Mouse (Mus musculus): ENCODE data around the gene Lpp.

Lpp gene

DNA sequence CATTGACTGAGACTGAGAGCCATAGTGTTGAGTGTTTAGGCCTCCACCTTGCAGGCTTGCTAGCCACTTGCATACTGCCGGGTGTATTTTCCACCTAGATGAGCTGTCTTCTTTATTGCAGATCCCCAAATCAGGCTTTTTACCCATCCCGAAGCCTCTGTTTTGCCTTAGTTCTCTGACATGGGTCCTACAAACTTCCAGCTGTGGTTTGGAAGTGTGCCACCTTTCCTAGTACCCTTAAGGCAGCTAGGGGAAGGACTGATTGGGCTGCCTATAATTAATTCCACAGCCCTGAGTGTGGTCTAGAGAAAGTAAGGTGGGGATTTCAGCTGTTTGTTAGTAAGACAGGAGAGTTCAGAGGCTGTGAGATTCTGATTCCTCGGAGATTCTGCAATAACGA lies 399.5 kb downstream of the Lpp start:
- no peak for DNase-seq (ENCODE audit: low read depth, low spot score)

DNA sequence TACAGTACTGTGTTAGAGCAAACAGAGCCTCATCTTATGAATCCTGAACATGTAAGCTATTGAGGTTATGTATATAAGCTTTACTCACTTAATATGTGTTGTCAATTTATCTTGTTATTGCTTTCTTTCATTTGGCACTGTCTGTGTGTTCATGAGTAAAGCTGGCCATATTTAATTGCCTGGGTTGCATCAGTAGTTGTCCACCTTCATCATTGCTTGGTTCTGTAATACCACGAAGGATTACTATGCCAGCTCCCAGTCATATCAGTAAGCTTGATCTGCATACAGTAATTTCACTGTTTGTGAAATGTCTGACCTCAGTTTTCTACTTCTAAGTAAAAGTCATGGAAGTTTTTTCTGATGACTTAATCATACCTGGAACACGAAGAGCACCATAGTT lies 401.4 kb downstream of the Lpp start:
- DNase-seq (ENCODE audit: low read depth, low spot score), result no peak

DNA sequence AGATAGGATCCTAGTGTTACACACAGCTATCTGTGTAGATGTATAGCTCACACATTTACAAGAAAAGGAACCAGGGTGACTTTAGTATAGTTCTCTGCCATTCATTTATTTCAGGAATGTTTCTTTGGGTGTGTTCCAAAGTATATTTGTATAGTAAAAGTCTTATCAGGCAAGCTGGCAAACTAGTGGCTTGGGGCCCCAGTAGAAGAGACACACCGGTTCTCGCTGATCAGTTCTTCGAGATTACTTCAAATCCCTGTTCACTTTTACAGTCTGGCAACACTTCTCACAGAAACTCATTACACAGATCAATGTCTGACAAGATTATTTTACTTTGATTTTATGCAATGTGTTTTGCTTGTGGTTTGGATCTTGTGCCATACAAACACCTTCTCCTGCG lies 408.0 kb downstream of the Lpp start:
- DNase-seq (ENCODE audit: low read depth, low spot score), result no peak

DNA sequence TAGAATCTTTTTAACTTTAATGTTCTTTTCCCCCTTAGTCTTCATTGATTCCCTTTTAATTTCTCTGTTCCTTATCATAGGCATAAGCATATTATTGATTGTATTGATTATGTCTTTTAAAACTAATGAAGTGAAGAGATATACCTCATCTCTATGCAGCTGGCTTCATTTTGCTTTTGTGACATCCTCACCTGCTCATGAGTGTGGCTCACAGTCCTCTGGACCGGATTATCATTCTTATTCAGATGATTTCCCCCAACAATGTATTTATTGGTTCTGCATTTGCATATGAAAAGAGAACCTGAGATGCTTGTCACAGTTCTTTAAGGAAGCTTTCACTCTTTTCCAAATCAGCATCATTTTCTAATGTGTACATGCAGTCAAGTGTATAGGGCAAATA lies 408.5 kb downstream of the Lpp start:
- DNase-seq (ENCODE audit: low read depth, low spot score), result no peak

GRCm38 (mm10) chr16:24806093-24806492 lies 412.8 kb downstream of the Lpp start:
- DNase-seq (ENCODE audit: low read depth, low spot score), result no peak

- DNase-seq (ENCODE audit: low read depth, low spot score), result no peak
Measured at GRCm38 (mm10) chr16:24807565-24807964, 414.3 kb downstream of the Lpp start.

- DNase-seq (ENCODE audit: low read depth, low spot score), result peak; percentile 32
Measured at GRCm38 (mm10) chr16:24809811-24810210, 416.5 kb downstream of the Lpp start.

GRCm38 (mm10) chr16:24816621-24817020 lies 423.3 kb downstream of the Lpp start:
- no peak for DNase-seq (ENCODE audit: low read depth, low spot score)

DNA sequence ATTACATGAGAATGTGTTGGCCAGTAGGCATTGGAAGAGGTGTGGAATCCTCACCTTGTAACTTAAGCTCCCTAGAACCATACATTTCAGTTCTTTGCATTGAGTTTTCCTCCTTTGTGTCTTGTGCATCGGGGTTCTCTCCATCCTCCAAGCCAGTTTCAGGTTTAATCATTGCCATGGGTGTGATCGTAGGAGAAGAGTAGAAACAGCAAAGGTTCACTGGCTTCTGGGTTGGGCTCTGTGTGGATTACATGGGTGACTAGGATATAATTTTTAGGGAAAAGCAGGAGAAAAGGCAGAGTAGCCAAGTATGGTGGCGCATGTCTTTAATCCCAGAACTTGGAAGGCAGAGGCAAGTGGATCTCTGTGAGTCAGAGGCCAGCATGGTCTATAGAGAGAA lies 424.1 kb downstream of the Lpp start:
- DNase-seq (ENCODE audit: low read depth, low spot score), result no peak

DNA sequence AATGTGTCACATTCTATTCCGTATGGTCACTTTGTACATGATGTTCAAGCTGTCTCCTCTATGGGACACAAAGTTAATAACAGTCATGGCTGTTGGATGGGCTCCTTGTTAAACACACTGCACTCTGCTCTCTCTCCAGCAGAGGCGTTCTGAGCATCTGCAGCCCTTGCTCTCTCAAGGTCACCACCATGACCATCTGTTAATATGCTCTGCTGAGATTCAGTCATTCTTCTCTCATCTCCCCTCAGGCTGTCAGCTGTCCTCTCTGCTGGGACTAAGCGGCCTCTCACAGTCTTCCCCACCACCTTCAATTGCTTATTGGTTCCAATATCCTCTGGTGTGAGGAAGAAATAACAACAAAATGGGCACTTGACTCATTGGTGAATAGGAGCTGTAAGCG lies 425.8 kb downstream of the Lpp start:
- no peak for DNase-seq (ENCODE audit: low read depth, low spot score)

- no peak for DNase-seq (ENCODE audit: low read depth, low spot score)
Measured at GRCm38 (mm10) chr16:24822182-24822875, 429.0 kb downstream of the Lpp start.

- no peak for DNase-seq (ENCODE audit: low read depth, low spot score)
Measured at GRCm38 (mm10) chr16:24822918-24823317, 429.6 kb downstream of the Lpp start.

DNA sequence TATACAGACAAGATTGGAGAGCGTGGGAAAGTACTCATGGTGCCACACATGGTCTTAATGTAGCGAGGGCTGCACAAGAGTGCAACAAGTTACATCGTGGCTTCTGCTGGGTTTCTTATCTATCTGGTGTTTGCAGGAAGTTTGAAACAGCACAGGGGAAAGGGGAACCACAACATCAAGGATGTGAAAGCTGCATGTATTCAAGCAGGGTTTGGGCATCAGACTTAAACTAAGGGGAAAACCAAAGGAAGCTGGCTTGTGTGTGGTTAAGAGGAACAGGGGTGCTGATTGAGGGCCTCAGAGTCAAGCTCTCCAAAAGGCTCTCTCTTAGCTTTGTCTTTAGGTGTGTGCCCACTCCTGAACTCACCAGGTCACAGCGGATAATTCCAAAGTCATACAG lies 433.1 kb downstream of the Lpp start:
- DNase-seq (ENCODE audit: low read depth, low spot score), result no peak

- no peak for DNase-seq (ENCODE audit: low read depth, low spot score)
Measured at GRCm38 (mm10) chr16:24828207-24828803, 435.0 kb downstream of the Lpp start.

DNA sequence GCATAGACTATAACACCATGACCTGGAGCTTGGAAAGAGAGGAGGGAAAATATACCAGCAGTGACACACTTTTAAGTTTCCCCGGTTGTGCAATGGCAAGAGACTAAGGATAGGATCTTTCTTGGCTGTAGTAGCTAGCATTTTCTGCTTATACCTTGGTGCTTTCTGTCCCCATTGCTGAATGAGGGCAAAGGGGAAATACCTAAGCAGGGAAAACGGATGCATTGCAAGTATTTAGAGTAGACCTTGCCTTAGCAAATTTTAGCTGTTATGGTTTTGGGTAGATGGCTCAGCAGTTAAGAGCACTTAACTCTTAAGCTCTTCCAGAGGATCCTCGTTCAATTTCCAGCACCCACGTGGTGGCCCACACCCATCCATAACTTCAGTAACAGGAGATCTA lies 436.6 kb downstream of the Lpp start:
- DNase-seq (ENCODE audit: low read depth, low spot score), result no peak

DNA sequence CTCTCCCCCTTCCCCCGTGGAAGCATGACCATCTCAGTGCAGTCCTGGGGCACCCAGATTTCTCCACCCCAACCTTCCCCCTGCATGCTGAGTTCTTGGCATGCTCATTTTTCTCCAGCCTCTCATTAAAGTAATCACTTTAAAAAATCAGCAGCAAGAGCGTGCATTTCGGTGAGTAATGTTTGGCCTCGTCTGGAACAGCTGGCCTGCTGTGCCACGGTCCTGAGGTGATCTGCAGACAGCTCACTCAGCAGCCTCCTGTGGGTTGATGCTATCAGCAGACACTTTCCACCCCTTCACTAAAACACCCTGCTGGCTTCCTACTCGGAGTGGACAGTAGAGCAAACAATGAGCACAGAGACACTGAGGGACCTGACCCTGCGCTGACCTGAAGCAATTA lies 437.6 kb downstream of the Lpp start:
- DNase-seq (ENCODE audit: low read depth, low spot score), result no peak

GRCm38 (mm10) chr16:24833221-24833620 lies 439.9 kb downstream of the Lpp start:
- DNase-seq (ENCODE audit: low read depth, low spot score), result no peak

DNA sequence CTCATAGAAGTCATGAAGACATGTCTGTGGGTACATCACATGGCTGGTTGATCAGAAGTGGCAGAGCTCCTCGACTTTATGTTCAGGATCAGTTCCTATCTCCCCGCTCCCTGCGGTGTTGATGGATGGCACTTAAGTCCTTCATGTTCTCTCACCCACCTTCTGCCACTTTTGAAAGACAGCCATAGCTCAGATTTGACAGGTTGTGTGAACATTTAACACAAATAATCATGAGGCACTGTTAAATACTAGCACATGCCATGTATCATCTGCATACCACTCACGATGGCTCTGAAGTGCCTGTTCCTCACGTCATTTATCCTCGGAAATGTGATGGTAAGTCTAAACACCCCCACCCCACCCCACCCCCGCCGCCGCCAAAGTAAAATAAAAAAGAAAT lies 441.2 kb downstream of the Lpp start:
- DNase-seq (ENCODE audit: low read depth, low spot score), result no peak

- no peak for DNase-seq (ENCODE audit: low read depth, low spot score)
Measured at GRCm38 (mm10) chr16:24836550-24836949, 443.2 kb downstream of the Lpp start.

DNA sequence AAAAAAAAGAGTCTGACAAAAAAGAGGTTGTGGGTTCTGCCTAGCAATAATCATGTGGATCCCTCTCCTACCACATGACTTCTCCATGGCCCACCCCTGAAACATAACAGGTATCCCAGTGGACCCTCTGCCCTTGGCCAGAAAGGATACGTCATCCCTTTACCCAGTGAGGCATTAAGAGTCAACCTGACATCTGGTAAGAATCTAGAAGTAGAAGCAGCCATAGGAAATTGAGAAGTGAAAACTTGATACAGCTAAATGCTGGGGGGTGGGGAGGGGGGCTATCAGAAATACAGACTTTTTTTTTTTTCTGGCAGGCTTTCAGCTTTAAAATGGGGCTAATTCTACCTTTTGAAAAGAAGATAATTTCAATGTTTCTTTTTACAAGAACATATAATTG lies 445.7 kb downstream of the Lpp start:
- DNase-seq (ENCODE audit: low read depth, low spot score), result no peak

- DNase-seq (ENCODE audit: low read depth, low spot score), result no peak
Measured at GRCm38 (mm10) chr16:24840073-24840472, 446.8 kb downstream of the Lpp start.

GRCm38 (mm10) chr16:24846141-24846540 lies 452.8 kb downstream of the Lpp start:
- no peak for DNase-seq (ENCODE audit: low read depth, low spot score)

DNA sequence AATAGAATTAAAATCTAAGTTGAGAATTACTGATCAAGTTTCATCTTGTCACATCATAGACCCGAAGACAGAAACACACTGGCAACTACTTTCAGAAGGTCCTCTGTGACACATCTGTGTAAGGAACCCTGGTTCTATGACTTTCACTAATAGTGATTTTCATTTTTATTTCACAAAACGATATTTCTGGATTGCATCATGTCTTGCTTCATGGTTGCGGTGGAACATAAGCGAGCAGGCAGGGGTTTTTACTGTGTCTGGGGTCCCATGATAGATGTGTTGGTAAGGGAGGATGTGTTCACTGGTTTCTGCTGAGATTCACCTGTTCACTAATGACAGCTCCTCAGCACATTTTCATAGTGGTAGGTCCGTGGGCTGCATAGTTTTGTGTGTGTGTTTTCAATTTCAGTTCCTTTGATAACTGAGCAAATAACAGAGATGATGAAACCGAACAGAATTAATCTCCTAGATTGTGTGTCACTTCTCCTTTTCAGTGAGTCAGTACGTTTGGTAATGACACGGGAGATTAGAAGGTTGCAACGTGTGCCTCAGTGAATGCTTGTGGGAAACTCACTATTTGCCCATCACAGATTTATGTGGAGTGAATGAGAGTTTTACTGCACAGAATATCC lies 466.3 kb downstream of the Lpp start:
- DNase-seq (ENCODE audit: low read depth, low spot score), result no peak
